Mouse (Mus musculus): ENCODE measurements around the gene Btbd17. TPM values are rescaled to one million over a fixed set of nuclear protein-coding genes. Genes with fewer than 3 reads are reported as not detected.

Gene Btbd17
- polyA plus RNA-seq, 1 experiment from 2014 or later, result 0.07 TPM

GRCm38 (mm10) chr11:114802540-114803267, 7.0 kb upstream of the Btbd17 start:
- Histone ChIP-seq H3K9ac (no peak overlapping the region), H3K27me3 (no peaks in the 10 kb centered on the region), H3K4me3 (replicated peaks) (no peak overlapping the region), H3K9me3 (replicated peaks) (no peaks in the 10 kb centered on the region), H3K27ac (no peak overlapping the region), H3K4me1 (replicated peaks) (peaks cover 20% of the 10 kb centered on the region; the same call in 1 of the 2 replicates), H3K36me3 (no peaks in the 10 kb centered on the region), H3K4me2 (no peak overlapping the region)
- 52% methylated on average over 15 of the region's 15 CpGs for WGBS (ENCODE audit: insufficient replicate concordance)
- DNase-seq (no peak), ATAC-seq (ENCODE audit: low read depth) (no peak)

GRCm38 (mm10) chr11:114801906-114802305, 6.2 kb upstream of the Btbd17 start:
- Histone ChIP-seq H3K4me3 (replicated peaks) (no peak overlapping the region), H3K9me3 (replicated peaks) (no peaks in the 10 kb centered on the region), H3K36me3 (no peaks in the 10 kb centered on the region), H3K9ac (no peak overlapping the region), H3K27ac (no peak overlapping the region), H3K27me3 (no peaks in the 10 kb centered on the region), H3K4me2 (no peak overlapping the region), H3K4me1 (replicated peaks) (0 out of 2 replicates have a peak, but pooled peaks cover 12% of the 10 kb centered on the region)
- WGBS (ENCODE audit: insufficient replicate concordance), result 68% methylated on average over 1 of the region's 1 CpGs
- ATAC-seq (ENCODE audit: low read depth) (no peak), DNase-seq (no peak)

- ATAC-seq (ENCODE audit: low read depth), result no peak
- Histone ChIP-seq H3K36me3 (no peaks in the 10 kb centered on the region), H3K27me3 (peaks cover 14% of the 10 kb centered on the region), H3K9me3 (replicated peaks) (no peaks in the 10 kb centered on the region), H3K4me1 (replicated peaks) (peaks cover 15% of the 10 kb centered on the region; the same call in 1 of the 2 replicates), H3K4me2 (no peak within 1 kb of the TSS), H3K27ac (no peak within 1 kb of the TSS), H3K4me3 (replicated peaks) (no peak within 1 kb of the TSS), H3K9ac (no peak within 1 kb of the TSS)
- DNase-seq, result no peak
- 59% methylated on average over 3 of the region's 3 CpGs for WGBS (ENCODE audit: insufficient replicate concordance)
Observed at GRCm38 (mm10) chr11:114798624-114799023, 2.9 kb upstream of the Btbd17 start, which contains the start of gene Gpr142. Gene Gpr142, plus strand, starts transcription at chr11:114798924.

- Histone ChIP-seq H3K4me2 (no peak overlapping the region), H3K4me3 (replicated peaks) (no peak overlapping the region), H3K9me3 (replicated peaks) (no peaks in the 10 kb centered on the region), H3K27me3 (peaks cover 21% of the 10 kb centered on the region), H3K9ac (no peak overlapping the region), H3K27ac (no peak overlapping the region), H3K36me3 (no peaks in the 10 kb centered on the region), H3K4me1 (replicated peaks) (peaks cover 11% of the 10 kb centered on the region; the same call in 1 of the 2 replicates)
- no peak for ATAC-seq (ENCODE audit: low read depth)
- no peak for DNase-seq
- 51% methylated on average over 3 of the region's 3 CpGs for WGBS (ENCODE audit: insufficient replicate concordance)
Observed at GRCm38 (mm10) chr11:114797981-114798380, 2.2 kb upstream of the Btbd17 start.

DNA sequence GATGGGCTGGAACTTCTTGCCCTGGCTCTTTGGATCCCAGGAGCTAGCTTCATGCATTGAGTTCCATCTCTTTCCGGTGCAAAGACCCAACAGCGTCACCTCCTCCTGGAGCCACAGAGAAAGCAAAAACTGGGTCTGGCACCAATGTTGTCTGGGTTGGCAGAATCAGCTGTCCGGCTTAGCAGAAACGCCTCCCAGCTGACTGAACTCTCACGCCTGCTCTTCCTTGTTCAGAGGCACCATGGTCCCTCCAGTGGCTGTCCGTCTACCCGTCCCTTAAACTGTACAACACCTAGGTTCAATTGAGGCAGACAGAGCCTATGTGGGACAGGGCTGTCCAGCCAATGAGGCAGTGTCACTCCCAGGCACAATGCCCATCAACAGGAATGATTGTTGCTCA, 1.4 kb upstream of the Btbd17 start:
- H3K27me3 ChIP-seq, result peaks cover 29% of the 10 kb centered on the region

DNA sequence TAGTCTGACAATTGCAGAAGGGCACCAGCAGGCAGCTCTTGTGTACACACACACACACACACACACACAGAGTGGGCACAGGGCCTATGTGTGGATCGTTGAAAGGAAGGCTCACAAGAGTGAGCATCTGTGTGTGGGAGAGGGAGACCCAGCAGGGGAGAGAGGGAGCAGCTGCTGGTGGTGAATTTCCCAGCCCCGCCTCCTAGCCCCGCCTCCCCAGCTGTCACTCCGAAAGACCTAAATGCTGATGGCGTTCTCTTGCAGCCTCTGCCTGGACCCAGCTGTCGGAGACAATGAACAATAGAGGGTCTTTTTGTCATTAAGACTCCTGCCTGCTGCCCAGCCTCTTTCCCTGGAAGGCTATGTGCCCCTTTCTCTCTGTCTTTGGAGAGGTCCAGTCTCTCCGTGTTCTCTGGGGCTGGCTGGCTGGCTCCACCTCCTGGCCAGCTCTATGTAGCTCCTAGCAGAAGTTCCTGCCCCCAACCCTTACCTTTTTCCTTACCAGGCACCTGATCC, 456 bp downstream of the Btbd17 start:
- WGBS (ENCODE audit: insufficient replicate concordance), result 2% methylated on average over 7 of the region's 7 CpGs
- Histone ChIP-seq H3K4me2 (peak overlapping the region; percentile 54), H3K27ac (no peak overlapping the region), H3K4me1 (replicated peaks) (peaks cover 22% of the 10 kb centered on the region), H3K4me3 (replicated peaks) (peak overlapping the region; percentile 28), H3K36me3 (no peaks in the 10 kb centered on the region), H3K9me3 (replicated peaks) (no peaks in the 10 kb centered on the region), H3K9ac (no peak overlapping the region), H3K27me3 (peaks cover 48% of the 10 kb centered on the region)
- 0 out of 2 replicates have a peak, but pooled peaks have one; percentile 14 for ATAC-seq (ENCODE audit: low read depth)
- no peak for DNase-seq

More for the DNA sequence above, 1.4 kb upstream of the Btbd17 start:
- Histone ChIP-seq H3K36me3 (no peaks in the 10 kb centered on the region), H3K4me2 (no peak overlapping the region), H3K27ac (no peak overlapping the region), H3K4me3 (replicated peaks) (no peak overlapping the region), H3K9ac (no peak overlapping the region), H3K9me3 (replicated peaks) (no peaks in the 10 kb centered on the region), H3K4me1 (replicated peaks) (peaks cover 13% of the 10 kb centered on the region)
- no peak for ATAC-seq (ENCODE audit: low read depth)
- no peak for DNase-seq
- 76% methylated on average over 7 of the region's 7 CpGs for WGBS (ENCODE audit: insufficient replicate concordance)

DNA sequence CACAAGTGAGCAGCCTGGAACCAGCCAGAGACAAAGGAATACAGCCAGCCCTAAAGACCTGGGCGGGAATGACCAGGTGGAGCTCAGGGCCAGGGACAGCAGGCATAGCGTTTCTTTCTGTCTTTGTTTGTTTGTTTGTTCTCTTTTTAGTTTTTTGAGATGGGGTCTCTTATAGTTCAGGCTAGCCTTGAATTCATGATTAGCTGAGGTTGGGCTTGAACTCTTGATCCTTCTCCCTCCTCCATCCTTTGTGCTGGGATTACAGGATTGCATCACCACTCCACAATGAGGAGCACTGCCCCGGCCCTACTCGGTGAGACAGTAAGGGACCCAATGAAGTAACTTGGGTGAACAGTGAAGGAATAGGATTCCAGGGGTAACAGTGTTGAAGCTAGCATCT, 1.1 kb downstream of the Btbd17 start:
- Histone ChIP-seq H3K4me3 (replicated peaks) (no peak overlapping the region), H3K4me1 (replicated peaks) (peaks cover 22% of the 10 kb centered on the region), H3K27ac (no peak overlapping the region), H3K36me3 (no peaks in the 10 kb centered on the region), H3K27me3 (peaks cover 54% of the 10 kb centered on the region), H3K4me2 (no peak overlapping the region), H3K9ac (no peak overlapping the region), H3K9me3 (replicated peaks) (no peaks in the 10 kb centered on the region)
- DNase-seq (no peak), ATAC-seq (ENCODE audit: low read depth) (0 out of 2 replicates have a peak, but pooled peaks have one; percentile 3)
- 46% methylated on average over 4 of the region's 4 CpGs for WGBS (ENCODE audit: insufficient replicate concordance)

- 55% methylated on average over 19 of the region's 19 CpGs for WGBS (ENCODE audit: insufficient replicate concordance)
- no peak for ATAC-seq (ENCODE audit: low read depth)
- H3K27me3 ChIP-seq, result peaks cover 61% of the 10 kb centered on the region
Observed at GRCm38 (mm10) chr11:114793868-114794545, 1.7 kb downstream of the Btbd17 start.

GRCm38 (mm10) chr11:114792931-114793494, 2.7 kb downstream of the Btbd17 start:
- ATAC-seq (ENCODE audit: low read depth) (no peak), DNase-seq (no peak)
- peaks cover 71% of the 10 kb centered on the region for H3K27me3 ChIP-seq
- 24% methylated on average over 5 of the region's 5 CpGs for WGBS (ENCODE audit: insufficient replicate concordance)
- no peak overlapping the region for H3K4me2 ChIP-seq
- no peak overlapping the region for H3K4me3 ChIP-seq (replicated peaks)
- no peak overlapping the region for H3K9ac ChIP-seq
- no peaks in the 10 kb centered on the region for H3K9me3 ChIP-seq (replicated peaks)
- no peak overlapping the region for H3K27ac ChIP-seq
- no peaks in the 10 kb centered on the region for H3K36me3 ChIP-seq
- peaks cover 26% of the 10 kb centered on the region for H3K4me1 ChIP-seq (replicated peaks)

More at GRCm38 (mm10) chr11:114793868-114794545, 1.7 kb downstream of the Btbd17 start:
- Histone ChIP-seq H3K27ac (no peak overlapping the region), H3K4me2 (no peak overlapping the region), H3K36me3 (no peaks in the 10 kb centered on the region), H3K4me3 (replicated peaks) (no peak overlapping the region), H3K9ac (no peak overlapping the region), H3K4me1 (replicated peaks) (peaks cover 26% of the 10 kb centered on the region), H3K9me3 (replicated peaks) (no peaks in the 10 kb centered on the region)
- DNase-seq, result no peak

DNA sequence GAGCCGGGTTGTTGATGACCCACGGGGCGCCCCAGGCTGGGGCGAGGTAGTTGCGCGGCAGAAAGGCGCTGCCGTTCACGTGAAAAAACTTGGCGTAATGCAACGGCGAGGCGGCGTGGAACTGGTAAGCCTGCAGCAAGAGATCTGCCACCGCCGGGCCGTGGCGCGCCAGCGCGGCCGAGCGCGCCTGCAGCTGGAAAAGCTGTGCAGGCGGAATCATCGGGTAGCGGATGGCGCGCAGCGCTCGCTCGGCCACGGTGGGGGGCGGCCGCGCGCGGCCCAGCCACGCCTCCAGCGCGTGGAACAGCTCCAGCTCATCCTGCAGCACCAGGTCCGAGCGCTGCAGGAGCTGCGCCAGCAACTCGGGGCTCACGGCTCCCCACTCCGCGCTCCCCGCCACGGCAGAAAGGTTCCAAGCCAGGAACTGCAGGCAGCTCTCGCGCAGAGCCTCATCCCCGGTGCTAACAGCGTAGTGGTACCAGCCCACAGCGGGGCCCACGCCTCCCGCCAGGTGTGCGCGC, 3.8 kb downstream of the Btbd17 start:
- no peaks in the 10 kb centered on the region for H3K9me3 ChIP-seq (replicated peaks)
- no peak for ATAC-seq (ENCODE audit: low read depth)
- H3K4me3 ChIP-seq (replicated peaks), result peak overlapping the region; percentile 32
- DNase-seq, result no peak
- 4% methylated on average over 56 of the region's 59 CpGs for WGBS (ENCODE audit: insufficient replicate concordance)
- H3K9ac ChIP-seq, result no peak overlapping the region
- H3K27me3 ChIP-seq, result peaks cover 81% of the 10 kb centered on the region
- no peak overlapping the region for H3K27ac ChIP-seq
- H3K4me2 ChIP-seq, result peak overlapping the region; percentile 57
- H3K36me3 ChIP-seq, result no peaks in the 10 kb centered on the region
- peaks cover 26% of the 10 kb centered on the region for H3K4me1 ChIP-seq (replicated peaks)

- Histone ChIP-seq H3K4me1 (replicated peaks) (peaks cover 26% of the 10 kb centered on the region), H3K4me3 (replicated peaks) (peak overlapping the region; percentile 32), H3K9ac (no peak overlapping the region), H3K27ac (no peak overlapping the region), H3K9me3 (replicated peaks) (no peaks in the 10 kb centered on the region), H3K36me3 (no peaks in the 10 kb centered on the region), H3K4me2 (peak overlapping the region; percentile 57), H3K27me3 (peaks cover 87% of the 10 kb centered on the region)
- WGBS (ENCODE audit: insufficient replicate concordance), result 2% methylated on average over 50 of the region's 50 CpGs
- DNase-seq (no peak), ATAC-seq (ENCODE audit: low read depth) (no peak)
Observed at GRCm38 (mm10) chr11:114791351-114791889, 4.3 kb downstream of the Btbd17 start.

Data from liver, embryonic 13.5 days (tissue).